Mouse (Mus musculus) testis, adult 2 months (tissue): ENCODE measurements around the gene Galk1. TPM values are rescaled to one million over a fixed set of nuclear protein-coding genes. Genes with fewer than 3 reads are reported as not detected.

ENCODE experiments used
- H3K27ac ChIP-seq: fragments of 200-500 bp; 2 replicates; pipeline ENCODE4 v1.5.1; 2012; ENCODE audit warnings: low read depth, low read length; ENCODE audit not compliant: control insufficient read depth, insufficient read depth
- H3K27me3 ChIP-seq: fragments of 200-500 bp; 2 replicates; pipeline ENCODE4 v1.6.1; 2012; ENCODE audit warnings: mild to moderate bottlenecking, low read length, moderate library complexity; ENCODE audit not compliant: control insufficient read depth, insufficient read depth
- H3K36me3 ChIP-seq: fragments of 200-500 bp; 2 replicates; pipeline ENCODE4 v1.6.1; 2012; ENCODE audit warnings: mild to moderate bottlenecking, low read length; ENCODE audit not compliant: control insufficient read depth, insufficient read depth
- H3K4me1 ChIP-seq: fragments of 200-500 bp; 2 replicates; pipeline ENCODE4 v1.6.1; 2012; ENCODE audit warnings: low read length; ENCODE audit not compliant: control insufficient read depth, insufficient read depth
- H3K4me3 ChIP-seq: fragments of 200-500 bp; 2 replicates; pipeline ENCODE4 v1.5.1; 2012; ENCODE audit warnings: low read depth, mild to moderate bottlenecking, low read length, moderate library complexity, mixed read lengths; ENCODE audit not compliant: control insufficient read depth
- CTCF ChIP-seq: fragments of 200-500 bp; IDR thresholded peaks from 2 replicates; pipeline ENCODE4 v1.5.1; 2012; ENCODE audit warnings: low read depth, mild to moderate bottlenecking, inconsistent platforms, low read length, moderate library complexity; ENCODE audit not compliant: control insufficient read depth, insufficient read depth, insufficient replicate concordance
- POLR2A ChIP-seq: fragments of 200-500 bp; IDR thresholded peaks from 2 replicates; pipeline ENCODE4 v1.6.1; 2012; ENCODE audit warnings: low read depth, mild to moderate bottlenecking, inconsistent platforms, low read length, moderate library complexity; ENCODE audit not compliant: control insufficient read depth
- polyA plus RNA-seq: library from polyadenylated mRNA; depleted of rRNA; stranded (reverse); fragments of >200 nt; gene quantifications from 2 replicates; pipeline ENCODE4 v1.2.3, GENCODE M21; 2012

Gene Galk1
- polyA plus RNA-seq, 1 experiment = 27.8 TPM

GRCm38 (mm10) chr11:115992098-115992497 lies 20.4 kb downstream of the Galk1 start:
- Histone ChIP-seq H3K27me3 (no peaks in the 10 kb centered on the region), H3K36me3 (no peaks in the 10 kb centered on the region), H3K4me3 (no peak overlapping the region), H3K4me1 (peaks cover 10% of the 10 kb centered on the region; the same call in 1 of the 2 replicates), H3K27ac (no peak overlapping the region)
- TF ChIP-seq POLR2A = no peak
- no peak for TF ChIP-seq CTCF

GRCm38 (mm10) chr11:115989686-115990085 lies 22.8 kb downstream of the Galk1 start:
- H3K27ac ChIP-seq = no peak overlapping the region
- no peak for TF ChIP-seq CTCF
- TF ChIP-seq POLR2A = no peak
- no peaks in the 10 kb centered on the region for H3K36me3 ChIP-seq
- no peaks in the 10 kb centered on the region for H3K27me3 ChIP-seq
- no peak overlapping the region for H3K4me3 ChIP-seq
- H3K4me1 ChIP-seq = peaks cover 10% of the 10 kb centered on the region; the same call in 1 of the 2 replicates

- H3K27me3 ChIP-seq = no peaks in the 10 kb centered on the region
- H3K4me3 ChIP-seq = no peak overlapping the region
- H3K36me3 ChIP-seq = no peaks in the 10 kb centered on the region
- TF ChIP-seq POLR2A = no peak
- no peak for TF ChIP-seq CTCF
- H3K4me1 ChIP-seq = peaks cover 1% of the 10 kb centered on the region; the same call in 1 of the 2 replicates
- no peak overlapping the region for H3K27ac ChIP-seq
These were observed 29.2 kb downstream of the Galk1 start for GRCm38 (mm10) chr11:115983291-115983690.

DNA sequence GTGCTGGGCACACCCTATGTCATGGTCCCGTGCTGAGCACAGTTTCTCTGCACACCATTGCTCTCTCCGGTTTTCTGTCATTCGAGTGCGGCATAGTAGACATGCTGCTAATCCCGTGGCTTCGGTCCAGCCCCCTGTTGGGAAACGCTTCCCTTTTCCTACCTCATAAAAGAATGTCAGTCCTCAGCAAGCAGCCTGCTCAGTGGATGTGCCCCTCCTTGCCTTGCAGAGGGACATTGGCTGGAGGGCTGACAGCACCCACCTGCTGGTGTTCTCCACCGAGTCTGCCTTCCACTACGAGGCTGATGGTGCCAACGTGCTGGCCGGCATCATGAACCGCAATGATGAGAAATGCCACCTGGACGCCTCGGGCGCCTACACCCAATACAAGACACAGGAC lies 30.0 kb downstream of the Galk1 start:
- H3K4me3 ChIP-seq = no peak overlapping the region
- TF ChIP-seq CTCF (no peak), POLR2A (no peak)

DNA sequence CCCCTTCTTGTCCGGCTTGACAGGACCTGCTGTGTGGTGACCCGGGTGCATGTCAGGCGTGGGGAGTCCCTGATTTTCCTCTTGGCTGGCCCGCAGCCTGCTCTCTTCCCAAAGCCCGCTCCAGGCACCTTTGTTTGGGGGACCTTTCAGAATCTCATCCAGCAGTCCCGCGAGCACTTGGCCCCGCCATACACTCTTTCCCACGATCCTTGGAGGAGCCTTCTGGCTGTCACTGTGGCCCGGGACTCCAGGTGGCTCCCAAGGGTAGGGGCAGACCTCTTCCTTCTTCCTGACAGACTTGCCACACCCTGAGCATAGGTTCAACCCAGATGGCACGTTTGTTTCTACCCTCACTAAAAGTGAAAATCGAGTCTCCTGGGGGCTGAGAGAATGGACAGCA lies 37.0 kb downstream of the Galk1 start:
- Histone ChIP-seq H3K27me3 (no peaks in the 10 kb centered on the region; the same call in 1 of the 2 replicates), H3K4me1 (peaks cover 12% of the 10 kb centered on the region), H3K4me3 (no peak overlapping the region), H3K36me3 (no peaks in the 10 kb centered on the region), H3K27ac (no peak overlapping the region)
- TF ChIP-seq CTCF (no peak), POLR2A (no peak)

More for the DNA sequence above, 30.0 kb downstream of the Galk1 start:
- H3K4me1 ChIP-seq = no peaks in the 10 kb centered on the region
- no peaks in the 10 kb centered on the region for H3K27me3 ChIP-seq
- no peaks in the 10 kb centered on the region for H3K36me3 ChIP-seq
- no peak overlapping the region for H3K27ac ChIP-seq

GRCm38 (mm10) chr11:115975083-115975420 lies 37.5 kb downstream of the Galk1 start:
- TF ChIP-seq POLR2A = no peak
- no peak overlapping the region for H3K27ac ChIP-seq
- H3K36me3 ChIP-seq = no peaks in the 10 kb centered on the region
- peaks cover 12% of the 10 kb centered on the region for H3K4me1 ChIP-seq
- H3K4me3 ChIP-seq = peak overlapping the region; percentile 64
- H3K27me3 ChIP-seq = no peaks in the 10 kb centered on the region; the same call in 1 of the 2 replicates

- peaks cover 12% of the 10 kb centered on the region for H3K4me1 ChIP-seq
- TF ChIP-seq CTCF (no peak), POLR2A (no peak)
- H3K27ac ChIP-seq = no peak within 1 kb of the TSS
- H3K27me3 ChIP-seq = no peaks in the 10 kb centered on the region; the same call in 1 of the 2 replicates
- H3K4me3 ChIP-seq = peak within 1 kb of the TSS; percentile 64
- no peaks in the 10 kb centered on the region for H3K36me3 ChIP-seq
These were observed 38.0 kb downstream of the Galk1 start, which contains the start of gene Itgb4 for GRCm38 (mm10) chr11:115974309-115975082. Gene Itgb4 (plus strand): TSS chr11:115974709.

- Histone ChIP-seq H3K27me3 (no peaks in the 10 kb centered on the region; the same call in 1 of the 2 replicates), H3K27ac (no peak overlapping the region), H3K4me3 (no peak overlapping the region), H3K4me1 (peaks cover 12% of the 10 kb centered on the region), H3K36me3 (no peaks in the 10 kb centered on the region)
- TF ChIP-seq CTCF (no peak), POLR2A (no peak)
These were observed 41.5 kb downstream of the Galk1 start for GRCm38 (mm10) chr11:115971016-115971415.
